17 mouse cellular contexts compared by ENCODE assay signal in the genomic region with DNA sequence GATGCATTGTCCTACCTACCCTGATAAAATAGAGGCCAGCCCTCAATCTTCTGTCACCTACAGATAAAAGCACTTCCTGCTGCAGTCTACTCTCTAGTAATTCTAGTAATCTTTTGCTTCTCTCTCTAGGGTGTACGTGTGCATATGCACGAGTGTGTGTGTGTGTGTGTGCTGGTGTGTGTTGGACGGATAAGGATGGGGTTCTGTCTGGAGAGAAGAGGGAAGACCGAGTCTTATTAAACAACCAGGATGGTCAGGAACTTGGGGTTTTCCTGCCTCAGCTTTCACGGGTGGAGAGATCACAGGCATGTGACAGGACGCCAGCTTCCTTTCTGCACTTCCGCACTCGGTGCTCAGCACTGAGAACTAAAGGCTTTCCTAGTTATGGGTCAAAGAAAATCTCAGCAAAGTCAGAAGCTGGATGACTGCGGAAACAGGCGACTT. TPM values are rescaled to one million over a fixed set of nuclear protein-coding genes. Genes with fewer than 3 reads are reported as not detected.
DNase-seq lines count a peak whose midpoint lies in the region; ATAC-seq and TF ChIP-seq lines count a peak whose summit lies in the region.
"Had no signal": no experiment of that assay in that cellular context is flagged by ENCODE, and none has a peak within 500 bp of the region (broad histone marks: within the 10 kb centered on the region; RNA-seq: fewer than 3 reads in every experiment).

No protein-coding gene starts in this region.

- peak overlapping the region; percentile 52 for H3K4me3 ChIP-seq in bone marrow macrophage, adult 2 months (ENCODE audit: insufficient read depth, low read length)
- no peak overlapping the region for H3K4me3 ChIP-seq in liver, postnatal 0 days (ENCODE audit: low read depth, low read length)
- H3K4me3 ChIP-seq in hindbrain, embryonic 16.5 days (ENCODE audit: low read length): no peak overlapping the region

- H3K9me3 ChIP-seq in liver, postnatal 0 days (ENCODE audit: low read length): no peaks in the 10 kb centered on the region
- no peaks in the 10 kb centered on the region for H3K9me3 ChIP-seq in hindbrain, embryonic 16.5 days (ENCODE audit: control insufficient read depth, low read length)

- peak; percentile 21 to 41 for DNase-seq in thymus, adult 18-20 months
- no peak for DNase-seq in thymus, postnatal 10 days (ENCODE audit: low spot score in 2 of 2)
- DNase-seq in liver, postnatal 0 days: no peak
- DNase-seq in thymus, postnatal 36 days: peak; percentile 46 to 53
- no peak for DNase-seq in adrenal gland, adult 8-10 months
- DNase-seq in left cerebral cortex, adult 18-20 months (ENCODE audit: low spot score in 2 of 2): no peak
- DNase-seq: heart, postnatal 10 days; lung, postnatal 14 days; right cerebral cortex, adult 18-20 months had no signal

- ATAC-seq in liver, postnatal 0 days: peak; percentile 67
- no peak for ATAC-seq in hindbrain, embryonic 16.5 days
- ATAC-seq: Patski had no signal

- no peak for TF ChIP-seq CTCF in bone marrow macrophage, adult 2 months (IDR thresholded peaks at IDR 0.05; ENCODE audit: low read depth, low read length)
- TF ChIP-seq CTCF in liver, postnatal 0 days (IDR thresholded peaks at IDR 0.05; ENCODE audit: low read depth): no peak

- H3K9ac ChIP-seq in liver, postnatal 0 days (replicated peaks): no peak overlapping the region
- H3K9ac ChIP-seq in hindbrain, embryonic 16.5 days (ENCODE audit: low read depth, low read length): no peak overlapping the region

- no peak for TF ChIP-seq POLR2A in bone marrow macrophage, adult 2 months (IDR thresholded peaks at IDR 0.05; ENCODE audit: borderline replicate concordance, low read depth, low read length)

- H3K36me3 ChIP-seq in liver, postnatal 0 days (replicated peaks; ENCODE audit: insufficient read depth, low read length): peaks cover 60% of the 10 kb centered on the region
- peaks cover 27% of the 10 kb centered on the region for H3K36me3 ChIP-seq in hindbrain, embryonic 16.5 days (ENCODE audit: control insufficient read depth, insufficient read depth, low read length)

- H3K4me2 ChIP-seq in liver, postnatal 0 days (ENCODE audit: low read depth, low read length): peak overlapping the region; percentile 32
- H3K4me2 ChIP-seq in hindbrain, embryonic 16.5 days (ENCODE audit: low read length): no peak overlapping the region

- H3K27ac ChIP-seq in bone marrow macrophage, adult 2 months (ENCODE audit: insufficient read depth, low read depth, low read length): peak overlapping the region; percentile 94
- H3K27ac ChIP-seq in liver, postnatal 0 days (ENCODE audit: low read depth): peak overlapping the region; percentile 29
- no peak overlapping the region for H3K27ac ChIP-seq in hindbrain, embryonic 16.5 days (ENCODE audit: low read depth, low read length)

- H3K27me3 ChIP-seq in liver, postnatal 0 days (ENCODE audit: insufficient read depth, low read length): no peaks in the 10 kb centered on the region
- no peaks in the 10 kb centered on the region for H3K27me3 ChIP-seq in hindbrain, embryonic 16.5 days (replicated peaks; ENCODE audit: control insufficient read depth, insufficient read depth, low read length)
- H3K27me3 ChIP-seq: Patski had no signal

- peaks cover 29% of the 10 kb centered on the region for H3K4me1 ChIP-seq in bone marrow macrophage, adult 2 months (ENCODE audit: control insufficient read depth, insufficient read depth, low read length)
- peaks cover 7% of the 10 kb centered on the region; the same call in 1 of the 2 replicates for H3K4me1 ChIP-seq in liver, postnatal 0 days (ENCODE audit: insufficient read depth)
- no peaks in the 10 kb centered on the region for H3K4me1 ChIP-seq in hindbrain, embryonic 16.5 days (ENCODE audit: control insufficient read depth, insufficient read depth, low read depth, low read length)

- TF ChIP-seq EP300 in liver, postnatal 0 days (IDR thresholded peaks at IDR 0.05; ENCODE audit: low read depth): peak; percentile 56; the same call in 1 of the 2 replicates

- WGBS in liver, postnatal 0 days (ENCODE audit: insufficient replicate concordance): 39% methylated on average over 10 of the region's 10 CpGs
- 89% methylated on average over 10 of the region's 10 CpGs for WGBS in hindbrain, embryonic 16.5 days

RNA-seq across cellular contexts. Expression of gene Tk2, which starts 8.9 kb away (rescaled TPM):
- polyA plus RNA-seq in bone marrow macrophage, adult 2 months (2012; ENCODE audit: insufficient read depth, insufficient read length, missing spikeins): 52.1 and 58.4 TPM in 2 replicates
- polyA plus RNA-seq in liver, postnatal 0 days (2015; fragmentation: Nextera tagmentation; extraction: Ambion mirVana): 10.3 and 10.6 TPM in 2 replicates
- 49.0 and 50.3 TPM in 2 replicates for polyA plus RNA-seq in hindbrain, embryonic 16.5 days (2015; fragmentation: Nextera tagmentation; extraction: Ambion mirVana)
- 100 to 1,000 TPM in 2 of 4 experiments, 10 to 100 TPM in 2; 81.6 to 125 (median 103) TPM for total RNA-seq in adrenal gland, adult 8-10 months (2022)
- total RNA-seq in left cerebral cortex, adult 18-20 months (2021): 10 to 100 TPM; 39.3 to 41.4 TPM

RNA-seq across cellular contexts. Expression of gene Cklf, which starts 11.2 kb away (rescaled TPM):
- 63.5 and 67.8 TPM in 2 replicates for polyA plus RNA-seq in bone marrow macrophage, adult 2 months (2012; ENCODE audit: insufficient read depth, insufficient read length, missing spikeins)
- 16.7 and 17.3 TPM in 2 replicates for polyA plus RNA-seq in liver, postnatal 0 days (2015; fragmentation: Nextera tagmentation; extraction: Ambion mirVana)
- 33.6 and 36.9 TPM in 2 replicates for polyA plus RNA-seq in hindbrain, embryonic 16.5 days (2015; fragmentation: Nextera tagmentation; extraction: Ambion mirVana)
- total RNA-seq in adrenal gland, adult 8-10 months (2022): 100 to 1,000 TPM in 2 of 4 experiments, 10 to 100 TPM in 2; 71.6 to 149 (median 92.8) TPM
- total RNA-seq in left cerebral cortex, adult 18-20 months (2021): 1 to 10 TPM; 5.7 to 8.5 TPM

RNA-seq across cellular contexts. Expression of gene Cmtm2a, which starts 53.5 kb away (rescaled TPM):
- polyA plus RNA-seq in bone marrow macrophage, adult 2 months (2012; ENCODE audit: insufficient read depth, insufficient read length, missing spikeins): not detected in 2 replicates
- not detected in 2 replicates for polyA plus RNA-seq in liver, postnatal 0 days (2015; fragmentation: Nextera tagmentation; extraction: Ambion mirVana)
- polyA plus RNA-seq in hindbrain, embryonic 16.5 days (2015; fragmentation: Nextera tagmentation; extraction: Ambion mirVana): not detected in 2 replicates
- under 1 TPM; 0.27 to 0.87 (median 0.59) TPM for total RNA-seq in adrenal gland, adult 8-10 months (2022)
- total RNA-seq in left cerebral cortex, adult 18-20 months (2021): not detected
- total RNA-seq: gastrocnemius, adult 8-10 months; heart, postnatal 10 days; left cerebral cortex, postnatal 10 days had no signal
- polyA plus RNA-seq: brain, embryonic 14.5 days; cortical plate, adult 2 months; kidney, embryonic 16.5 days; Patski had no signal

Comparison
In these comparisons a context has a peak if more than half of its experiments do, and no peak if none do; other contexts are left out.
1. DNase-seq: peak in thymus, adult 18-20 months (2 of 2) and thymus, postnatal 36 days (2 of 2); none in thymus, postnatal 10 days (0 of 2), liver, postnatal 0 days (single experiment), adrenal gland, adult 8-10 months (single experiment) and left cerebral cortex, adult 18-20 months (0 of 2).